Mouse (Mus musculus): Measurements from ENCODE around the gene Prcp. TPM values are rescaled to one million over a fixed set of nuclear protein-coding genes. Genes with fewer than 3 reads are reported as not detected.
"Not testable (repeated sequence)": the region's sequence is repeated elsewhere in the genome, so short reads cannot be mapped to it uniquely, and the experiment has no call there.

Prcp gene
- polyA plus RNA-seq, 1 experiment from 2014 or later, result 14.6 TPM

DNA sequence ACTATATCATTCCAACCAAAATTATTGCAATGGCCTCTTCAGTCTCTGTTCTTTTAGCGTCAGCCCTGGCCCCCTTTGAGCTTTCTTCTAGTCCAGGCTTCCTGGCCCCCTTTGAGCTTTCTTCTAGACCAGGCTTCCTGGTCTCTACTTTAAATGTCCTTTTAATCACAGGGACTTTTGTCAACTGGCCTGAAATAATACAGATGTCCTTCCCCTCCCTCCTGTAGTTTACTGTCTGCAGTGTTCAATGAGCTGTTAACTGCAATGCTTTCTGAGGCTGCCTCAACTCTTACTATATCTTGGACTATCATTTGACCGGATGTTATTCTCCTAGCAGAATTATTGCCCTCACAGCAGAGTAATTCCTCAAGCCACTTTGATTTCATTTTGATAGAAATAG, 77.9 kb downstream of the Prcp start:
- Histone ChIP-seq H3K4me1 (no peaks in the 10 kb centered on the region), H3K27ac (no peak overlapping the region), H3K9ac (no peak overlapping the region), H3K9me3 (replicated peaks) (no peaks in the 10 kb centered on the region), H3K4me2 (no peak overlapping the region), H3K36me3 (ENCODE audit: poor library complexity, severe bottlenecking) (no peaks in the 10 kb centered on the region), H3K27me3 (no peaks in the 10 kb centered on the region), H3K4me3 (no peak overlapping the region)
- 78% methylated on average over 2 of the region's 2 CpGs for WGBS
- ATAC-seq, result no peak

DNA sequence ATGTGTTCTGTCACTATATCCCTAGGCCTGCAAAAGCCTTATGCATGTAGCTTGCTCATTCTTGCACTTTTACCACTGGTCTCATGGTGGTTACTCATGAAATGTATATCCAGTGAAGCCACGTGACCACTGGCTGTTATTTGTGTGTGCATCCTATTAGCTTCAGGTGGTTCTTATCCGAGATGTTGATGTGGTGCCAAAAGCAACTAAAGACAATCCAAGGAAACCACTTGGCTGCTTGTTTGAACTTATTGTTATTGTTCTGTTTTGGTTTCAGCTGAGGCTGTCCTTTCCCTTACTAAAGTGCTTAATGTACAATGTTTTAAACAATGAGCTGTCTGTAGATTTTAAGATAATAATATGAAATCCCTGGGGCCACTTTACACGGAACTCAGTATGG, 85.5 kb downstream of the Prcp start:
- Histone ChIP-seq H3K36me3 (ENCODE audit: poor library complexity, severe bottlenecking) (no peaks in the 10 kb centered on the region), H3K4me1 (no peaks in the 10 kb centered on the region), H3K27me3 (no peaks in the 10 kb centered on the region), H3K9me3 (replicated peaks) (no peaks in the 10 kb centered on the region), H3K27ac (no peak overlapping the region), H3K4me2 (no peak overlapping the region), H3K4me3 (no peak overlapping the region), H3K9ac (no peak overlapping the region)
- no peak for ATAC-seq
- WGBS, result 77% methylated on average over 3 of the region's 3 CpGs

DNA sequence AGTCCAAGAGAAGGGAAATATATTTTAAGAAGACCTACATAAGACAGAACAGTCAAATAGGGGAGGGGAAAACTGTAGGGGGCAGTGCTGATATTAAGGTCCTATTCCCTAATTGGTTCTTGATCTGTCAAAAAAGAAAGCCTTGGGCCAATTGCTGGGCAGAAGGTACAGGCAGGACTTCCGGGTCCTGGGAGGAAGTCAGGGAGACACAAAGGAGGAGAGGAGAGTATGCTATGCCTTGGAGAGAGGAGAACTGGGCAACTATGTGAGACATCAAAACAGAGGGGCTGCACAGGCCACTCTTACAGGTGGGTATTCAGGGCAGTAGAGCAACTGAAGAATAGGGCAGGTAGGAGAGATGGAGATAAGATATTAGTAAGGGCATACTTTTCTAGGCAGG, 87.6 kb downstream of the Prcp start:
- Histone ChIP-seq H3K27me3 (no peaks in the 10 kb centered on the region), H3K9me3 (replicated peaks) (no peaks in the 10 kb centered on the region), H3K9ac (no peak overlapping the region), H3K4me1 (no peaks in the 10 kb centered on the region), H3K4me3 (no peak overlapping the region), H3K36me3 (ENCODE audit: poor library complexity, severe bottlenecking) (no peaks in the 10 kb centered on the region), H3K27ac (no peak overlapping the region), H3K4me2 (no peak overlapping the region)
- ATAC-seq, result no peak
- WGBS, result 55% methylated on average over 1 of the region's 1 CpGs

DNA sequence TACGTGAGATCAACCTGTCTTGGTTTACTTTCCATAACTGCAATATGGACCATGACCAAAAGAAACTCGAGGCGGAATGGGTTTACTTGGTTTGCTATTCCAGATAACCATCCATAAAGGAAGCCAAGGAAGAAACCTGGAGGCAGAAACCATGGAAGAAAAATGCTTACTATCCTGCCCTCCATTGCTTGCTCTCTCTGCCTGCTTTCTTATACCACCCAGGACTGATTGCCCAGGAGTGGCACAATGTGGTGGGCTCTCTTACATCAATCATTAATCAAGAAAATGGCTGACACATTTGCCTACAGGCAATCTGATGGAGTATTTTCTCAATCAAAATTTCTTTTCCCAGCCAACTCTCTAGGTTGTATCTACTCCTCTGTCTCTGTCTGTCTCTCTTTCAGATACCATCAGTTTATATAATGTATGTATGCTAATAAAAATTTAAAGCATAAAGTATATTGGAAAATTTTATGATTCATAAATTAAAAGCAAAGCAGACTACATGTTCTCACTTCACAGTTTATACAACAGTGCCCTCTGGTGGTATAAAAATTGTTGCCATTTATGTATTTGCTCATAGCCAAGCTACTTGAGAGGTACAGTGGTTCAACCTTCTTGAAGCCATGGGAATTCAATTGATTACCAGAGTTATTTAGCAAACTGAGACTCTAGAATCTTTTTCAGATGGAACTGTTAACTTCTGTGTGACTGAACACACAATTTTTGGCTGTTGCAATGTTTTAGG, 90.7 kb downstream of the Prcp start:
- ATAC-seq, result peak; percentile 82
- no peak overlapping the region for H3K4me3 ChIP-seq
- WGBS, result 75% methylated on average over 3 of the region's 3 CpGs

DNA sequence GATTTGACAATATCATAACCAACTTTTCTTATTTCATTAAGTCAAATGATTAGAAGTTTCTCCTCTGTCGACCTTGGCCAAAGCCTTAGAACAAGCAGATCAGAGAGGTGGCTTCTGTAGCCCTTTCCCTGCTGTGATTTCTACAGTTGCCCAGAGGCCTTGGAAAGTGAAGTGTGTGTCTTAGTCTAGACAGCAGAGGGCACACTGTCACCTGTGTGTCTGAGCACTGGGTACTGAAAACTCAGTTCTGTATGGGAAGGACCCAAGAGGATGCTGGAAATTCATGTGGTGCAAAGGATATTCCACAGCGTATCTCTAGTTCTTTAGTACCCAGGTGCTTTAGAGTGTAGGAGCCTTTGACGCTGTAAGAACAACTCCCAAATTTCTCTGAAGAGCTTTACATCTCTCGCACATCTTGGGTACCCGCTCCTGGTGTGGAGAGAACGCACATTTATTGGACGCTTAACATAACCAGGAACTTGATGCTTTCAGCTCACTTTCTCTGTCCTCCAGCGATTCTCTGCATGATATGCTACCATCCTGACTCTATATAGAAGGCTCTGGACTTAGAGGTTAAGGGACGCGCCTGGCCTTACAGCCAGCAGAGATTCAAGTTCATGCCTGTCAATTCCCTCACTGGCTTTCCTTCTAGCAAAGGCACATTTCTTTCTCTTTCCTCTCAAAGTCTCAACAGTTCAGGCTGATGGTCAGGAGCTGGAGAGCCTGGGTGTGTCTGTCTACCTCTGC, 93.3 kb downstream of the Prcp start:
- WGBS, result 58% methylated on average over 10 of the region's 10 CpGs
- H3K4me1 ChIP-seq, result no peaks in the 10 kb centered on the region
- ATAC-seq, result peak; percentile 95

More for the DNA sequence above, 90.7 kb downstream of the Prcp start:
- no peak overlapping the region for H3K4me2 ChIP-seq
- H3K4me1 ChIP-seq, result no peaks in the 10 kb centered on the region
- no peaks in the 10 kb centered on the region for H3K9me3 ChIP-seq (replicated peaks)
- no peak overlapping the region for H3K9ac ChIP-seq
- no peak overlapping the region for H3K27ac ChIP-seq
- no peaks in the 10 kb centered on the region for H3K36me3 ChIP-seq (ENCODE audit: poor library complexity, severe bottlenecking)
- no peaks in the 10 kb centered on the region for H3K27me3 ChIP-seq

DNA sequence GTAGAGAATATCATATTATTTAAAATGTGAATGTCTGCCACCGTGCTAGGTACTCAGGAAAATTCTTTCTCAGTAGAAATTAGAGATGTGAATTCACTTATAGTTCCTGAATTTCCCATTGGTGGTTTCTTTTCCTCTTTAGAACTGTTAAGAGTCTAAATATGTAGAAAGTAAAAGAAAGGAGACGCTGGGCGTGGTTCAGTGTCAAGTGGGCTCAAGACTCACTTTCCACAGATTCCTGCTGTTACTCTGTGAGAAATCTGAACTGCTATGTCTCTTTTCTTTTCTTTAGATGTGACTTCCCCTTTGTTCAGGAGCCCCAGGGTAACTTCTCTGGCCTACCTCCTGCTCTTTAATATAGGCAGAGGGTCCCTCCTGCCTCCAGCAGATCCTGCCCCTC, 103.2 kb downstream of the Prcp start:
- Histone ChIP-seq H3K4me3 (no peak overlapping the region), H3K4me1 (no peaks in the 10 kb centered on the region), H3K4me2 (no peak overlapping the region), H3K36me3 (ENCODE audit: poor library complexity, severe bottlenecking) (no peaks in the 10 kb centered on the region), H3K9ac (no peak overlapping the region), H3K9me3 (replicated peaks) (no peaks in the 10 kb centered on the region), H3K27ac (no peak overlapping the region), H3K27me3 (0 out of 2 replicates have a peak, but pooled peaks cover 5% of the 10 kb centered on the region)
- ATAC-seq, result no peak
- WGBS, result 90% methylated on average over 3 of the region's 3 CpGs

More for the DNA sequence above, 93.3 kb downstream of the Prcp start:
- no peak overlapping the region for H3K4me2 ChIP-seq
- no peaks in the 10 kb centered on the region for H3K27me3 ChIP-seq
- H3K4me3 ChIP-seq, result no peak overlapping the region
- H3K36me3 ChIP-seq (ENCODE audit: poor library complexity, severe bottlenecking), result no peaks in the 10 kb centered on the region
- H3K27ac ChIP-seq, result no peak overlapping the region
- no peaks in the 10 kb centered on the region for H3K9me3 ChIP-seq (replicated peaks)
- H3K9ac ChIP-seq, result no peak overlapping the region

DNA sequence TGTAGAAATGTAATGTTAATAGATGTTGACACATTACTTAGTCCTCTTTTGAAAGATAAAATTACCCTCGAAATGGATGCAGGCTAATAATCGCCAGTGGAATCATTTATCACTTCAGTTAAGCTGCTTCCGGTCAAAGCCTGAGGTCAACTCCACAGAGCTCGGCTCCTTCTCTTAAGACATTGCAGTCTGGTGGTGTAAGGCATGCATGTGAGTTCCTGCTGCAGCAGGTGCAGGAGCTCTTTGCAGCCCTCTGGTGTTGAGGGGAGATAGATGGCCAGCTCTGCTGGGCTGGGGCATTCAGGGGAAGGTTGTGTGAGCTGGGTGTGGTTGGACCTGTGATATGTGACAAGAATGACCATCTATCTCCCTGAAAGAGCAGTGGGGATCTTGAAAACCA, 104.0 kb downstream of the Prcp start:
- Histone ChIP-seq H3K4me3 (no peak overlapping the region), H3K4me1 (no peaks in the 10 kb centered on the region), H3K9me3 (replicated peaks) (no peaks in the 10 kb centered on the region), H3K4me2 (no peak overlapping the region), H3K9ac (no peak overlapping the region), H3K36me3 (ENCODE audit: poor library complexity, severe bottlenecking) (no peaks in the 10 kb centered on the region), H3K27me3 (0 out of 2 replicates have a peak, but pooled peaks cover 5% of the 10 kb centered on the region), H3K27ac (no peak overlapping the region)
- no peak for ATAC-seq
- 80% methylated on average over 4 of the region's 4 CpGs for whole genome bisulfite sequencing

DNA sequence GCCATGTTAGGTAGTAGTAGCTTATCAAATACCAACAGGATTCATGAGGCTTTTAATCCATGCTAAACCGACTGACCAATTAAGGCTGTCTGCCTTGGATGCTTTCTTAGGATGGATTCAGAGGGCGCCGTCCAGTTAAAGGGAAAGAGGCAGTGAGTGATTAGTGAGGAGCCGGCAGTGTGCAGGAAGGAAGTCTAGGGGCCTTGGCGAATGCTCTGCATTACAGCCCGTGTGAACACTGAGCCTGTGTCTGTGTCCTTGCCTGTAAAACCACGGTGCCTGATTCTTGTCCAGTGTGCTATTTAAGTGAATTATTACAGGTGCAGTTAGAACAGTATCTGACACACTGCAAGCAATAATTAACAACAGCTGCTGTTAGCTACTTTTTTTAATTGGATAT, 104.5 kb downstream of the Prcp start:
- not testable (repeated sequence) for H3K9ac ChIP-seq; H3K4me2 ChIP-seq; ATAC-seq; H3K9me3 ChIP-seq (replicated peaks); H3K27me3 ChIP-seq; H3K4me3 ChIP-seq; H3K4me1 ChIP-seq; H3K36me3 ChIP-seq (ENCODE audit: poor library complexity, severe bottlenecking); H3K27ac ChIP-seq
- 27% methylated on average over 7 of the region's 7 CpGs for WGBS

DNA sequence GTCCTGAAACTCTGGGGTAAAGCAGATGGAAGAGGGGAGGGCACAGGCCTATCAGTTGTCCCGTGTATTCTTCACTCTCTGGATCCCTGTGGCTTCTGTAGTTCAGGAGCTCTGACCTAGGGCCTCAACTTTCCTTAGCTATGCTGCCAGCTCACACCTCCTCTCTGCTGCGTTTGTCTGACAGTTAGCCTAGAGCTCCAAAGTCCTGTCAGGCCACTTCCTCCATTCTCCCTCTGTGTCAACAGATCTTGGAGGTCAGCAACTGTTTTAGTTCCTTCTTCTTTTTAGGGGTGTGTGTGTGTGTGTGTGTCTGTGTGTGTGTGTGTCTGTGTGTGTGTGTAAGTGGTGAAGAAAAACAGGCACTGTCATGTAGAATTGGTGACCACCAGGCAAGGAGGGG, 106.5 kb downstream of the Prcp start:
- Histone ChIP-seq H3K4me1 (peaks cover 17% of the 10 kb centered on the region), H3K9me3 (replicated peaks) (no peaks in the 10 kb centered on the region), H3K27me3 (0 out of 2 replicates have a peak, but pooled peaks cover 5% of the 10 kb centered on the region), H3K4me3 (no peak overlapping the region), H3K36me3 (ENCODE audit: poor library complexity, severe bottlenecking) (no peaks in the 10 kb centered on the region), H3K27ac (no peak overlapping the region), H3K4me2 (no peak overlapping the region), H3K9ac (no peak overlapping the region)
- no peak for ATAC-seq
- WGBS, result 68% methylated on average over 2 of the region's 2 CpGs

DNA sequence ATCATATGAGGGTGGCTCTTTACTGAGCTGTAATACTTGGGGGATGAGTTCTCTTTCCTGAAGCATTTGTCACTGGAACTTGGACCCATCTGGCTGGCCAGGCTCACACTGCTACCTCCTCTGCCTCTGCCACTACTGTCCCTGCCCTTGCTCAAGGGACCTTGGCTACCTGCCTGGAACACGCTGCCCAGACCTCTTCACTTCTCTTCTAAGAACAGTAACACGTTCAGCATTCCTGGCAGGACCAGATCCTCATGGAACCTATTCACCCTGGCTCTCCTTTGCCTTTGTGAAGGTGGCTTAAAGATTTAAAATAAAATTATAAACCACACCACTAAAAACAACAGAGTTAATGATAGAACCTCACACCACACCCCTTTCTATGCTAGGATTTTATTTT, 107.6 kb downstream of the Prcp start:
- Histone ChIP-seq H3K27me3 (0 out of 2 replicates have a peak, but pooled peaks cover 5% of the 10 kb centered on the region), H3K4me2 (no peak overlapping the region), H3K4me3 (no peak overlapping the region), H3K4me1 (peaks cover 17% of the 10 kb centered on the region), H3K9me3 (replicated peaks) (no peaks in the 10 kb centered on the region), H3K9ac (no peak overlapping the region), H3K36me3 (ENCODE audit: poor library complexity, severe bottlenecking) (no peaks in the 10 kb centered on the region), H3K27ac (no peak overlapping the region)
- ATAC-seq, result no peak
- WGBS, result 65% methylated on average over 2 of the region's 2 CpGs

Measured in forebrain, embryonic 13.5 days (tissue).